Mouse (Mus musculus): ENCODE data around the gene Abce1.

GRCm38 (mm10) chr8:79676461-79676860, 35.1 kb downstream of the Abce1 start:
- no peak for TF ChIP-seq CTCF (IDR thresholded peaks at IDR 0.05; ENCODE audit: insufficient read depth, low read length)
- no peak for TF ChIP-seq POLR2A (IDR thresholded peaks at IDR 0.05; ENCODE audit: borderline replicate concordance, extremely low read depth, low read depth, low read length)
